Mouse (Mus musculus): ENCODE results near the gene Trip6. TPM values are rescaled to one million over a fixed set of nuclear protein-coding genes. Genes with fewer than 3 reads are reported as not detected.

Gene Trip6
- total RNA-seq, 1 experiment = 22.7 TPM

DNA sequence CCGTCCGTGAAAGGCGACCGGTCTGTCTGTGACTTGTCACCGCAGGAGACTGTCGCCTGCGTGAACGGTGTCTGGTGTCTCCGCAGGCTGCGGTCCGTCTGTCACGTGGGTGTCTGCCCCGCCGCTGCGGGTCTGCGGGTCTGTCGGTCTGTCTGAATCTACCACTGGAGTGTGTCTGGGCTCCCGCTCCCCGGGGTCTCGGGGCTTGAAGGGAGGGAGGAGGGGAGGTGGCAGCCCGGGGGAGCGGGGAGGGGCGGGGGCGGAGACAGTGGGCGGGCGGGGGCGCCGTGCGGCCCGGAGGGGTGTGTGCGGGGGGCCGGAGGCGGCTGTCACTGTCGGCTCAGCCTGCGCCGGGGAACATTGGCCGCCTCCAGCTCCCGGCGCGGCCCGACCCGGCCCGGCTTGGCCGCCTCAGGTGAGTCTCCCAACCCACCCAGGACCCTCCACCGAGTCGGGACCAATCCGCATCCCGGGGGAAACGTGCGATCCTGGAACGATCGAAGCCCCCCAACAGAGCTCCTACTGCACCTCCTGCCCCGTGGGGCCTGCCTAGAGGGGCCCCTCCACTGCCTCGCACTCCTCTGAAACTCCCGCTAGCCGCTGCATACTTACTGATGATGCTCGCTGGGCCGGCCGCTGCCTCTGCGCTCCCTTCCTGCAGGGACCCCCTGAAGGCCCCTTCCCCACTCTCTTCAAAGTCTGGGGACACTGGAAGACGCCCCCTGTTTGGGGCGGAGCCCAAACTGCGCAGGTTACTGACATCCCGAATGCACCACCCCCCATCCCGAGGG is 26.1 kb downstream of the Trip6 start:
- Histone ChIP-seq H3K27ac (ENCODE audit: insufficient read depth, low read depth, low read length, poor library complexity, severe bottlenecking) (no peak overlapping the region), H3K9ac (ENCODE audit: insufficient read depth, low read depth, low read length, poor library complexity, severe bottlenecking) (peak overlapping the region; percentile 34; the same call in 1 of the 2 replicates), H3K9me3 (ENCODE audit: control insufficient read depth, insufficient read depth, low read depth, low read length) (no peaks in the 10 kb centered on the region), H3K4me3 (ENCODE audit: insufficient read depth in 1 of 2, low read depth in 1 of 2, low read length in 2 of 2, poor library complexity in 1 of 2, severe bottlenecking in 1 of 2) (peak overlapping the region; percentile 41 to 54; a peak in 3 of 4 replicates), H3K36me3 (ENCODE audit: control insufficient read depth, insufficient read depth, low read length, poor library complexity, severe bottlenecking) (no peaks in the 10 kb centered on the region), H3K4me1 (ENCODE audit: control insufficient read depth in 2 of 2, insufficient read depth in 2 of 2, low read length in 2 of 2, poor library complexity in 1 of 2) (peaks cover 0 to 16% of the 10 kb centered on the region in 2 experiments; a peak in 2 of 4 replicates)
- no peak for TF ChIP-seq ZNF384 (IDR thresholded peaks at IDR 0.05; ENCODE audit: low read depth, low read length)
- TF ChIP-seq HCFC1 (IDR thresholded peaks at IDR 0.05; ENCODE audit: borderline replicate concordance, insufficient read depth, low read length) = no peak
- no peak for TF ChIP-seq ZC3H11A (IDR thresholded peaks at IDR 0.05; ENCODE audit: borderline replicate concordance, low read depth, low read length)
- no peak for TF ChIP-seq MAFK (IDR thresholded peaks at IDR 0.05; ENCODE audit: insufficient read depth, low read depth, low read length)
- TF ChIP-seq CHD2 (IDR thresholded peaks at IDR 0.05; ENCODE audit: low read depth, low read length) = no peak
- in situ Hi-C loops (cut with MboI; ENCODE audit: low sequenced_read_pairs in 2 of 2, unreplicated experiment in 2 of 2) = no loop called here
- no peak for DNase-seq (ENCODE audit: low read depth, low spot score)

DNA sequence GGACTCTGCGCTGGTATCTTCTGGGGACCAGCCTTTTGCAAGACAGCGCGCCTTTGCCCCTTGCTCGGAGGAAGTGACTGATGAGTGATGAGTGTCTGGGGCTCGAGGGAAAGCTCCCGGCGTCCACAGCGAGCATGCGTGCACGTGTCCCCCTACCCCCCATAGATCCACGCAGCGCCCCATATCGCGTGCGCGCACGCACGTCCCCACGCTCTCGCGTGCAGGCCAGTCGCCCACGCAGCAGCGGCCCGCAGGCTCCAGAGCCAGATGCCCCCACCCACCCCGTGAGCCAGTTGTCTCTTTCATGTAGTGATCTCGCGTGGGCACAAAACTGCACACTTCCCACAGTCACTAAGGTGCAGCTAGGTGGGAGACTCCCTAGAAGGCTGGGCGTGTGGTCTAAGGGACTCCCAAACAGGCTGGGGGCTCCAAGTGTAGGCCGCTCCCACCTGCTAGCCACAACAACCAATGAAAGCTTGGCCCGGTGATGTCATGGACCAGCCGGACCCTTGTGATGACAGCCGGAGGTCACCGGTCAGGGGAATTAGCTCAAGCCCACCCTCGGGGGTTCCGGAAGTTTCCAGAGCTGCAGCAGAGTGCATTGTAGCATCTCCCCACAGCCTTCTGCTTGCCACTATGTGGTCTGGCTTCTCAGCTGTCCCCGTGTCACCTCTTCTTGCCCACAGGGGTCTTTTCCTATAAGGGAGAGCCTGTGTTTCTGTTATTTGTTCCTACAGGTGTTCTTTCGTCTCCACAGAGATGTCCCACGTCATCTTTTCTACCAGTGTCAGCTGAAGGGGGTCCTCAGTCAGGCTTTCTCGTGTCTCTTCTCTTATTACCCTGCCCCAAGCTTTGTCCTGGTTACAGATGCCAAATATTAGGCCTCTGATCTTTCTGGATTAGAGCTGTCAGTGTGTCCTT is 26.9 kb downstream of the Trip6 start, which contains the start of gene Ache:
Gene Ache, plus strand, starts transcription at position 488 of the 921 bp plus-strand sequence.
- Histone ChIP-seq H3K4me3 (ENCODE audit: insufficient read depth in 1 of 2, low read depth in 1 of 2, low read length in 2 of 2, poor library complexity in 1 of 2, severe bottlenecking in 1 of 2) (peak within 1 kb of the TSS; percentile 48 to 54), H3K9ac (ENCODE audit: insufficient read depth, low read depth, low read length, poor library complexity, severe bottlenecking) (peak within 1 kb of the TSS; percentile 34; the same call in 1 of the 2 replicates), H3K36me3 (ENCODE audit: control insufficient read depth, insufficient read depth, low read length, poor library complexity, severe bottlenecking) (no peaks in the 10 kb centered on the region), H3K9me3 (ENCODE audit: control insufficient read depth, insufficient read depth, low read depth, low read length) (no peaks in the 10 kb centered on the region), H3K27ac (ENCODE audit: insufficient read depth, low read depth, low read length, poor library complexity, severe bottlenecking) (no peak within 1 kb of the TSS), H3K4me1 (ENCODE audit: control insufficient read depth in 2 of 2, insufficient read depth in 2 of 2, low read length in 2 of 2, poor library complexity in 1 of 2) (peaks cover 0 to 16% of the 10 kb centered on the region in 2 experiments; a peak in 2 of 4 replicates)
- in situ Hi-C loops (cut with MboI; ENCODE audit: low sequenced_read_pairs in 2 of 2, unreplicated experiment in 2 of 2) = no loop called here
- DNase-seq (ENCODE audit: low read depth, low spot score) = no peak
- TF ChIP-seq ZC3H11A (IDR thresholded peaks at IDR 0.05; ENCODE audit: borderline replicate concordance, low read depth, low read length) (no peak), MAFK (IDR thresholded peaks at IDR 0.05; ENCODE audit: insufficient read depth, low read depth, low read length) (no peak), CHD2 (IDR thresholded peaks at IDR 0.05; ENCODE audit: low read depth, low read length) (no peak), ZNF384 (IDR thresholded peaks at IDR 0.05; ENCODE audit: low read depth, low read length) (no peak), HCFC1 (IDR thresholded peaks at IDR 0.05; ENCODE audit: borderline replicate concordance, insufficient read depth, low read length) (no peak)

GRCm38 (mm10) chr5:137286655-137287031 is 27.6 kb downstream of the Trip6 start:
- peak overlapping the region; percentile 44 to 48; a peak in 2 of 4 replicates for H3K4me3 ChIP-seq (ENCODE audit: insufficient read depth in 1 of 2, low read depth in 1 of 2, low read length in 2 of 2, poor library complexity in 1 of 2, severe bottlenecking in 1 of 2)
- DNase-seq (ENCODE audit: low read depth, low spot score) = no peak
- peaks cover 0 to 16% of the 10 kb centered on the region in 2 experiments; a peak in 2 of 4 replicates for H3K4me1 ChIP-seq (ENCODE audit: control insufficient read depth in 2 of 2, insufficient read depth in 2 of 2, low read length in 2 of 2, poor library complexity in 1 of 2)
- TF ChIP-seq MAFK (IDR thresholded peaks at IDR 0.05; ENCODE audit: insufficient read depth, low read depth, low read length) (no peak), HCFC1 (IDR thresholded peaks at IDR 0.05; ENCODE audit: borderline replicate concordance, insufficient read depth, low read length) (no peak), CHD2 (IDR thresholded peaks at IDR 0.05; ENCODE audit: low read depth, low read length) (no peak), ZC3H11A (IDR thresholded peaks at IDR 0.05; ENCODE audit: borderline replicate concordance, low read depth, low read length) (peak; percentile 76; the same call in 1 of the 2 replicates)
- H3K9ac ChIP-seq (ENCODE audit: insufficient read depth, low read depth, low read length, poor library complexity, severe bottlenecking) = no peak overlapping the region
- no peaks in the 10 kb centered on the region for H3K36me3 ChIP-seq (ENCODE audit: control insufficient read depth, insufficient read depth, low read length, poor library complexity, severe bottlenecking)
- no peaks in the 10 kb centered on the region for H3K9me3 ChIP-seq (ENCODE audit: control insufficient read depth, insufficient read depth, low read depth, low read length)
- H3K27ac ChIP-seq (ENCODE audit: insufficient read depth, low read depth, low read length, poor library complexity, severe bottlenecking) = no peak overlapping the region
- in situ Hi-C loops (cut with MboI; ENCODE audit: low sequenced_read_pairs in 2 of 2, unreplicated experiment in 2 of 2) = no loop called here

- in situ Hi-C loops (cut with MboI; ENCODE audit: low sequenced_read_pairs in 2 of 2, unreplicated experiment in 2 of 2) = no loop called here
- H3K4me3 ChIP-seq (ENCODE audit: insufficient read depth in 1 of 2, low read depth in 1 of 2, low read length in 2 of 2, poor library complexity in 1 of 2, severe bottlenecking in 1 of 2) = no peak overlapping the region
- no peak for DNase-seq (ENCODE audit: low read depth, low spot score)
These were observed 28.2 kb downstream of the Trip6 start for GRCm38 (mm10) chr5:137285986-137286385.

More at GRCm38 (mm10) chr5:137285986-137286385, 28.2 kb downstream of the Trip6 start:
- Histone ChIP-seq H3K9ac (ENCODE audit: insufficient read depth, low read depth, low read length, poor library complexity, severe bottlenecking) (no peak overlapping the region), H3K27ac (ENCODE audit: insufficient read depth, low read depth, low read length, poor library complexity, severe bottlenecking) (no peak overlapping the region), H3K36me3 (ENCODE audit: control insufficient read depth, insufficient read depth, low read length, poor library complexity, severe bottlenecking) (no peaks in the 10 kb centered on the region), H3K4me1 (ENCODE audit: control insufficient read depth in 2 of 2, insufficient read depth in 2 of 2, low read length in 2 of 2, poor library complexity in 1 of 2) (peaks cover 0 to 16% of the 10 kb centered on the region in 2 experiments; a peak in 2 of 4 replicates), H3K9me3 (ENCODE audit: control insufficient read depth, insufficient read depth, low read depth, low read length) (no peaks in the 10 kb centered on the region)
- no peak for TF ChIP-seq CHD2 (IDR thresholded peaks at IDR 0.05; ENCODE audit: low read depth, low read length)
- TF ChIP-seq MAFK (IDR thresholded peaks at IDR 0.05; ENCODE audit: insufficient read depth, low read depth, low read length) = no peak
- no peak for TF ChIP-seq ZNF384 (IDR thresholded peaks at IDR 0.05; ENCODE audit: low read depth, low read length)
- no peak for TF ChIP-seq ZC3H11A (IDR thresholded peaks at IDR 0.05; ENCODE audit: borderline replicate concordance, low read depth, low read length)
- no peak for TF ChIP-seq HCFC1 (IDR thresholded peaks at IDR 0.05; ENCODE audit: borderline replicate concordance, insufficient read depth, low read length)

Measured in ES-E14 (cell line).